Mouse (Mus musculus): ENCODE results near the gene Prune2.

The Prune2 gene

DNA sequence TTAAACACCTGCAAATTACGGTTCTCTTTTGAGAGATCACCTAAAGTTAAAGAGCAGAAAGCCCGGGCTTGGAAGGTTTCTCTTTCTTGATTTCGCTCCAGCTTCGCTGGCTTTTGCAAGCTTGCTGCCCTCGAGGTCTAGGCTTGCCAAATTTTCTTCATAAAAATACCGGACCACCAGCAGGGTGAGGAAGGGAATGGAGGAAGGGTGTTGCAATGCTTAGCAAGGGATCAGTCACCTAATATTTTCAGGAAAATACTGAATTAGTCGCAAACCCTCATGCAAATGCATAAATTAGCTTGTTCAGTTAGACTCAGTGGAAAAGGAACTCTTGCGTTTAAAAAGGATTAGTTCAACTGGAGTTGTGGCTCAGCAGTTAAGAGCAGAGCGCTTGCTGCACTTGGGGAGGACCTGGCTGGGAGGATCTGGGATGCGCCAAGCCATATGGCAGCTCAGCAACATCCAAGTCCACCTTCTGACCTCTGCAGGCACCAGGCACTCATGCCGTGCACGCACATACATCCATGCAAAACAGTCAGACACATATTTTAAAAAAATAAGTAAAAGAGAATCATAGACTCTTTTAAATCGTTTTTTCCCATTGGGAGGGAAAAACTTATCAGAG, 259.1 kb downstream of the Prune2 start:
- DNase-seq = peak; percentile 70

DNA sequence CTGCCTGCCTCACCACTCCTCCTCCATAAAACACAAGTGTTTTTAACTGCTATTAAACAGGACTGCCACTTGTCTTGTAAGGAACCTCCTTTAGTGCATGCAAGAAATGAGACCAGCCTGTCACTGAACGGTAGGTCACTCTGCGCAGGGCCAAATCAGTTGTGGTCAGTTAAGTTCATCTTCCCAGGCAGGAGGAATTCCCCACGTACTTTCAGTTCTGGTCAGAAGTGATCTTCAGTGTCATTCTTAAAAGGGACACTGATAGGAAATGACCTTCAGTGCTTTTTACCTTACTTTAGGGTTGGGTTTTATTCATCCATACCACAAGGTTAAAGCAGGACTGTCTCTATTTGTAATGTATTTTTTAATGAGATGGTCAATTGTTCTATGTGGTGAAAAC, 262.3 kb downstream of the Prune2 start:
- DNase-seq = no peak

DNA sequence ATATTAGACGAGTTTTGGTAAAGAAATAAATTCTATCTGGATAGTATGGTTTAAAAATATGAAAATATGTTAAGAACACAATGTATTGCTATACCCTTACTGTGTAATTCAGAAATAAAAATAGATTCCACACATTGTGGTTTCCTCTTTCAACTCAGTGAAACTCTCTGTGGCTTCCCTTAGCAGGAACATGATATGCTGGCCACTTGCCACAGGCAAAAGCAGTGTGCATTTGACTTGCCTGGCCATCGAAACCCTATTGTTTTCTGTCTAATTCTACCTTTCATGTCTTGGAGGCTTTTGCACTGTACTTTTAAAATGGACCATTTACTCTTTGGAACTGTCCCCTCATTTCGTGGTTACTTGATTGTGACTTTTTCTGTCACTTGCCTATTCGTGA, 267.9 kb downstream of the Prune2 start:
- no peak for DNase-seq

DNA sequence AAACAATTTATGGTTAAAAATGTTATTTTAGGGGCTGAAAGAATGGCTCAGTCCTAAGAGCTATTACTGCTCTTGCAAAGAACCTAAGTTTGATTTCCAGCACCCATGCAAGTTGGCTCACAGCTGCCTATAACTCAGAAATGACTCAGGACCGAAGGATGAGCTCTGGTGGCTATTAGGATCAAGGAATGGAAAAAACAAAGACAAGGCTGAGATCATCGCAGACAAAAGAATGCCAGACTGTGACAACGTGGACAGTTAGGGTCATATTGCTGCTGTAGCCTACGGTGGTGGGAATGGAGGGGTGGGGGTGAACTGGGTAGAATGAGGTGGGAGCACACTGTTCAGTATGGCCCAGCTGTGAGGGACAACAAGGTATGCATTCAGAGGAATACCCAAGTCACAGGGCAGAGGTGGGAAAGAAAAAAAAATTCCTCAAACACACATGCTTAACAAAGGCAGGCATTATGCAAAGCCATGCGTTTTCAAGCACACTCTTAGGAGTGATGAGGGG, 269.7 kb downstream of the Prune2 start:
- no peak for DNase-seq

DNA sequence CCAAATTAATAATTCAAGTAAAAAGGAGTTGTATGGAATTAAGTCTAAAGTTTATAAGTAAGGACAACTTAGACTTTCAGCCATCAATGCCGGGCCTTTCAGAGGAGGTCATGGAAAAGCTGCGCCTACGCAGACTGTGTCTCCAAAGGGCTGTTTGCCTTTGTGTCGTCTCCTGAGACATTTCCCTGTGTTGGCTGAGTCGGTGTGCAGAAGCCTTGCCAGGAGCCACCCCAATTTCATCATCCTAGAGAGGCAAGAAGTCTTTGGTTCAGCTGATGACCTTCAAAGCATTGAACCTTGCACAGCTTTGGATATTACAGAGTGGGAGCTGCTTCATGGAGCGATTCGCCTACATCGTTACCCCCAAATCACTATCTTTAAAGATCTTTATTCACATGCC, 270.2 kb downstream of the Prune2 start:
- no peak for DNase-seq

DNA sequence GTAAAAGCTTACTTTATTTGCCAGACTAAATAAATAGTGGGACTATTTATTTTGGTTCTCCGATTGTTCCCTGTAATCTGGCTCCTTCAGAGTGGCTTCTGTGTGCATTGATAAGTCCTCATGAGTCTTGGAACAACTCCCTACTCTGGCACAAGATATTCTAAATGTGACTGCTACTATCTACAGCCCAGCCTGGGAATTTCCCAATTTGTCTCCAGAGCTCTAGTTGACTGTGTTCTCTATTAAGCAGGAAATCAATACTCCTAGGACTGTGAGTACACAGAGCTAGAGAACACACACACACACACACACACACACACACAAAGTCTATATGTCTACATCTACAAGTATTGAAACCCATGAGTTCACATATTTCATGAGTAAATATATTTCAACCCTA, 274.1 kb downstream of the Prune2 start:
- no peak for DNase-seq

DNA sequence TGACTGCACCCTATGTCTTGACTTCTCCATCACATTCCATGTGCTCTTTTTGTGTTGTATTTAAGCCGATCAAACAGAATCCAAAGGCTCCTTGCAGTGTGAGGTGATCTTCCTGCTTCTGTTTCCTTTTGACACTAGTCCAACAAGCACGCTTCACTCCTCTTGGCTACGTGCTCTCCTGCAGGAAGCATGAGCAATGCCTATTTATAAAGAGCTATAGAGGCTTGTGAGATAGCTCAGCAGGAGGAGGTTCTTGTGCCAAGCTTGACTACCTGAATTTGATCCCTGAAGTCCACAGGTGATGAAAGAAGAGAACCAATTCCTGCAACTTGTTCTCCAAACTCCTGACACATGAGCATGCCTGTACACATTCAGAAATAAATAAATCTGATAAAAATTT, 282.6 kb downstream of the Prune2 start:
- DNase-seq = peak; percentile 82

DNA sequence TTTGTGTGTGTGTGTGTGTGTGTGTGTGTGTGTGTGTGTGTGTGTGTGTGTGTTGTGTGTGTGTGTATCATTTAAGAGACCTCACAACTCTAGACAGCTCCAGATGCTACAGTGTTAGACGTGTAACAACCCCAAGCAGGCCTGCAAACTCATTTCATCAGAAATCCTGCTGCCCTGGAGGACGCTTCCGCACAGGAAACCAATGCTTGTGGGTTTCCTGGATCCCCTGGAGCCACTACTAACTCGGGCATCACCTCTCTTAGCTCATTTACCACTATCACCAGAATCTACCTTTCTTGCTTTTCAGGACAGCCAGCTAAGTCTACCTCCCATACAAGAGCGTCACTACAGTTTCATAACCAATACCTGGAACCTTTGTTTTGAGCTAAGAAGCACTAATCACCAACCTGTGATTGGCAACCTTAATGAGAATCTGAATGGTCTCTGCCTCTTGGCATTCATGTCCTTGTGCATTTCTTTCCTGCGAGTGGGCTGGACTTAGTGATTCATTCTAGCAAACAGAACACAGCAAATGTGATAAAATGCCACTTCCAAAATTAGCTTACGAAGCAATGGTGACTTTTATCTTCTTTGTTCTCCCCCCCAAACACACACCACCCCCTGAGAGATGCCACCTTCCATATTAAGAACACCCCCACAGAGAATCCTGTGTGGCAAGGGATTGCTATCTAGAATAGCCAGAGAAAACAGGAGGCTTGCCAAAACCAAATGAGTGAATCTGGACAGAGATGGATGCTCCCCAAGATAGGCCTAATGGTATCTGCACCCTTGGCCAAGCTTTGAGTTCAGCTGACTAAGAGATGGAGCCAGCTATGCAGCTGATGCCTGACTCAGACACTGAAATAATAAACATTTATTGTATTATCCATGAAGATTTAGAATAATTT, 284.5 kb downstream of the Prune2 start:
- peak; percentile 81 for DNase-seq

DNA sequence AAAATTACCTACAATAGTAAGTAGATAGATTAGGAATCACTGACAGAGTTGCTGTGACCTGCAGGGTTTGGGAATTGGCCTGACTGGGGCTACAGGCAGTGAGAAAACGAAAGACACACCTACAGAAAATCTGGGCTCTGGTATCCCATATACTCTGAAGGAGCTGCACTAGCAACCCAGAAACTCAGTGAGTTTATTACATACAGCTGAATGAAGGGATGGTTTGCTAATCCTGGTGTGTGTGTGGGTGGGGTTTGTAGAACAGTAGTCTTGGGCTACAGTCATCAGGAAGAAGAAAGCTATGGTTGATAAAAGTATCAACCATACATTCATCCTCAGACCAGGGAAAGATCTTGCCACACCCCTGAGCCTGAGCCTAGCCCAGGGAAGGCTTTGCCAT, 285.3 kb downstream of the Prune2 start:
- DNase-seq = no peak

DNA sequence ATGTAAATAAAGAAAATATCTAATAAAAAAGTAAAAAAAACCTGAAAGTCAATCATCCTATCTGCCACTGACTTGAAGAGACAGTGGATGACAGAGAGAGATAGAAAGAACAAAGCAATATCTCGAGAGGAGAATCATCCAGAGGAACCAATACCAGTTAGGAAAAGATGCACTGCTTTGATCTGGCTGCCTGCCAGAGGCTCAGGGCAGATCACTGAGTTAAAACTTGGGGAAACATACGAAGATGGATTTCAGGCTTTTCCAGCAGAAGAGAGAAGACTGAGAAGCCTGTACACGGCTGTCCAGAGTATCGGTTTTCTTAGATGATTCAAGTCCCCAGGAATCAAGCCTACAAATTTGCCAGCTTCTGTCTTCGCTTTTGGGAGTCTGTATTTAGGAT, 287.0 kb downstream of the Prune2 start:
- DNase-seq = no peak

DNA sequence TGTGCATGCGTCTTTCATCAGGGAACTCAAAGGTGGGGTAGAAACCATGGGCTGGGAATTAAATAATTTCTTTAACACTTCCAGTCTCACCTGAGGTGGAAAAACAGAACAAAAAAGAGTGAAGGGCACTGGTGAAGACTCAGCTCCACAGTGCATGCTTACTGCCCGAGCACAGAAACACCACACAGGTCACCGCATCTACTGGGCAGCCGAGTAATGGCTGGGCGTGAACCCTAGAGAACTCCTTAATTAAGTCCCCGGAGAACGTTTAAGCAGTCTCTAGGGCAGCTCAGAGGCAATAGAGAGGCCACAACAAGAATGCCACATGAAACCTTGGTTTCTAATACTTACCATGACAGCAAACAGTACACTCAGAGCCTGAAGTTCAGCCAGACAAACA, 288.6 kb downstream of the Prune2 start:
- no peak for DNase-seq

DNA sequence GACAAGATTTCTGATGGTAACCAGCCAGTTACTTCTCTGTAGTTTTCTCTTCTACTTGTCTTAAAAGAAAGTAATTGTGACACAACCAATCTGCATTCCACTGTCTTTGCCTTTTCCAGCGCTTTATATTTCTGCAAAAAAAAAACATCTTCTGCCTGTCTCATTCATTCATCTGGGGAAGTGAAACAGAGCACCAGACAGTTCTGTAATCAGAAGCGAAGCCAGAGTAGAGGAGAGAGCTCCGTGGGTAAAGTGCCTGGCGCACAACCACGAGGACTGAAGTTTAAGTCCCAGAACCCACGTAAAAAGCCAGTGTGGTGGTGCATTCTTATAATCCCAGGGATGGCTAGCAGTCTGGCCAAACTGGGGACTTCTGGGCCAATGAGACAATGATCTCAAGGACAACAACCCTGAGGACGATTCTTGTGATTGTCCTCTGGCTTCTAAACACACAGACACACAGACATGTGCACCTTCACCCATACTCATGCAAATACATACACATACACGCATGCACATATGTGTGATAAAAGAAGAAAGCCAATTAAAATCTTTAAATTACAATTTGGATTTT, 291.5 kb downstream of the Prune2 start:
- DNase-seq = no peak

DNA sequence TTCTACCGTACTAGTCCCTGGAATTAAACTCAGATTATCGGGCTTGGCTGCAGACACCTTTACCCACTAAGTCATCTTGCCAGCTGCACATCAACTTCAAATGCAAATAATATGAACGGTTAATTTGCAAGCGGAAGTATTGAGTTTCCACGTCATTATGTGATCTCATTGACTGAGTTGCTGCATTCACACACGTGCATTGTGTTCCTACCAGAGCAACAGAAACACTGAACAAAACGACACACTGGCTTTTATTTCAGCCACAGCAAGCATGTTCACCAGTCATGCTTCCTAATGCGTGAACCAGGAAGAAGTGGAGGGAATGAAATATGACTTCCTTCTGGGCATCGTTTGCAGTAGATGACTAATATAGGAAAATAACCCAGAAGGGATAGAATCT, 293.8 kb downstream of the Prune2 start:
- DNase-seq = no peak

DNA sequence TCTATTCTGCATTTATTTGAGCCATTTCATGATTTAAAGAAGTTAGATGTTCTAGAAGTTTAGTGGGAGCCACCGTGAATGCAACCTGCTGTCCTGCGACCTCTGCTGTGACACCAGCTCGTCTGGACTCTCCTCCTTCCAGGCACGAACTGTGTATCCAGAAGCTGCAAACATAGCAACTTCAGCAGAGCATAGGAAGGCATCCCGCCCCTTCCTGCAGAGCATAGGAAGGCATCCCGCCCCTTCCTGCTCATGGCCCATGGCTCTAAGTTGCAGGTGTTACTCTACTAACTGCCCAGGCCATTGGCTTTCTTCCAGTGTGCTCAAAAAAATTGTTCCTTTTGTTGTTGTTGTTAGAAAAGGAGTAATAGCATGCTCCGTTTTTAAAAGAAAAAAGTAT, 294.9 kb downstream of the Prune2 start:
- DNase-seq = no peak

DNA sequence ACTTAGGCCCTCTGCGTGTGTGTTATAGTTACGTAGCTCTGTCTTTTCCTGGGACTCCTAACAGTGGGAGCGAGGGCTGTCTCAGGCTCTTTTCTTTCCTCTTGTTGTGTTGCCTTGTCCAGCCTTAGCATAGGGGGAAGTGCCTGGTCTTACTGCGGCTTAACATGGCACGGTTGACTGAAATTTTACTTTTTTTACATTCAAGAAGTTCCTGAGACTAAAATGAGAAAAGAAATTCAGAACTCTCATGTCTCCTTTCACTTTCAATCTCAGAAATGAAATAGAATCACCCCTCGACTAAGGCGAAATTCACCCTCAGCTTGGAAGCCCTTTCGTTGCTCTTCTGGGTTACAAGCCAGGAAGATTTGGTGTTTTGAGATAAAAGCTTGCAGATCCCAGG, 295.5 kb downstream of the Prune2 start:
- no peak for DNase-seq

DNA sequence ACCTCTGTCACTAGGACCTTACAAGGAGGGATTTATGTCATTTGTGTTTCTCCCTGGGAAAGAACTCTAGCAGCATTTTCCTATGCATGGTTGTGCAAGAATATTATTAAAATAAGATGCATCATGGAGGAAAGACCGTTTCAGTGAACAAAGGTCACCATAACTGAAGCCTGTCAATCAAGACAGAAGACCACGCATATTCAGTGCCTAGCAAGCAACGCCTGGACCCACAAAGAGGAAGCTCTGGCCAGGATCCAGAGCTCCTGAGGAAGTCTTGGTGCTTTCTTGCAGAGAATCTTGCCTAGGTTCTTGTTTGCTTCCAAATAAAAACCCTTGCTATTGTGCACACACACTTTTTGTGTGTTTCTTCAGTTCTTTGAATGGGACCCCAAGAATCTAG, 296.9 kb downstream of the Prune2 start:
- DNase-seq = no peak

DNA sequence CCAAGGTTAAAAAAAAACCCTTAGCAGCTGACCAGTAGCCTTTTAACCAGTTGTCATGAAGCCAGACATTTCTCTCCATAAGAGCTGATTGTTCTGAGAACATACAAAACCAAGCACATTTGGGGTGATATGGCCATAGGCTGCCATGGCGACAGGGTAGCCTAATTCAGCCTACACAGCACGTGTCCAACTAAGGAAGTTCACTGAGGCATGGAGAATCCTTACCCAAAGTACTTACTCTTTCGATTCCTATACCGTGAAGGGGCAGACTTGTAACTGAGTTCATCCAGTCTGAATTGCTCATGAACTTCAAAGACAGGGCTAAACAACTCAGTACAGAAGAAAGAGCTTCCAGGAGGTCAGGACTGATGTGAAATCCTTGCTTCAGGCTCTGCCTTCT, 299.6 kb downstream of the Prune2 start:
- no peak for DNase-seq

DNA sequence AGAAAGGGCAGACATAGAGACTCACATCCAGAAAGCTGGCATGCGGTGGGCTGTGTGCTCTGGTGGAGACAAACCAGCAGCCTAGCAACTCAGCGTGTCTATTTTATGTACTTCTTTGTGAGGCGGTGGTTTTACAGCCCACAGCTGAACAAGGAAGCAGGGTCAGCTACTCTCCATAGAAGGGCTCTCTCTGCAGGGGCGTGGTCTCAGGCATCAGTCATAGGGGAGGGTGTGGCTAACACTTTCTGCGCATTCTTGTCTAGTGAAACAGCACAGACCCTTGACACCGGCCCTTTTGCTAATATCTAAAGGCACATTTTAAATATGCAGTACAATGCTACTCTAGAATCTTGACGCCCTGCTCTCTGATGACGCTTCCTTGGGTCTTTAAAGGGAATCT, 300.5 kb downstream of the Prune2 start:
- no peak for DNase-seq

DNA sequence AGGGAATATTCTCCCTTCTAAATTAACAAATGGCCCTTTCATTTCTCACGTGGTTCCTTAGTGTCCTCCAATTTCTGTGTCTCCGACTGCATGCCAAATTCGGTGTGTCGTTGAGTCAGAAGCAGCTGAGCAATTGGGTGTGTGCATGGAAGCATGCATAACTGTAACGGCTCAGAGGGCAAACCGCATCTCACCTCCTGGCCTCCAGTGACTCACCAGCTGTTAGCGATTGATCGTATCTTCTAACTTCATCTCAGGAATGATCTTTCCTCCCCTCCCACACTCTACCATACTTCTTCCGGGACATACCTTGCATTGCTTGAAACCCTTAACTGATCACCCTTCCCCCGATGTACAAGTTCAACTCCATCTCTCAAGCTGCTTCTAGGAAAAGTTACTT, 300.9 kb downstream of the Prune2 start:
- no peak for DNase-seq

DNA sequence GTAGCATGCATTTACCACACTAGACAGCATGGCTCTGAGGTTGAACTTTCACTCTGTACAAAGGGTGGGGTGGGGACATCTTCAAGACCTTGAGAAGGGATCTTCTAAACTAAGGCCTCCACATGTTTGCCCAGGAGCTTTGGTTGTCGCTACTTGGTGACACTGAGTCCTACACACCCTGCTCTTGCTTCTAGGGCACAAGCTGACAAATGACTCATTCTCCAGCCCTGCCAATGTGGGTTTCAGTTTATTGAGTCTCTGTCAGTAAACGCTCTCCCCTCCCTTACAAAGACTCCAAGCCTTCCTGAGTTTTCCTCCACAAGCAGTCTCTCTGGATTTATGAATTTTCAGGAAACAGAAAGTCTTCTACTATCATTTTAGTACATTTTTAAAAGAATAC, 307.3 kb downstream of the Prune2 start:
- DNase-seq = no peak

DNA sequence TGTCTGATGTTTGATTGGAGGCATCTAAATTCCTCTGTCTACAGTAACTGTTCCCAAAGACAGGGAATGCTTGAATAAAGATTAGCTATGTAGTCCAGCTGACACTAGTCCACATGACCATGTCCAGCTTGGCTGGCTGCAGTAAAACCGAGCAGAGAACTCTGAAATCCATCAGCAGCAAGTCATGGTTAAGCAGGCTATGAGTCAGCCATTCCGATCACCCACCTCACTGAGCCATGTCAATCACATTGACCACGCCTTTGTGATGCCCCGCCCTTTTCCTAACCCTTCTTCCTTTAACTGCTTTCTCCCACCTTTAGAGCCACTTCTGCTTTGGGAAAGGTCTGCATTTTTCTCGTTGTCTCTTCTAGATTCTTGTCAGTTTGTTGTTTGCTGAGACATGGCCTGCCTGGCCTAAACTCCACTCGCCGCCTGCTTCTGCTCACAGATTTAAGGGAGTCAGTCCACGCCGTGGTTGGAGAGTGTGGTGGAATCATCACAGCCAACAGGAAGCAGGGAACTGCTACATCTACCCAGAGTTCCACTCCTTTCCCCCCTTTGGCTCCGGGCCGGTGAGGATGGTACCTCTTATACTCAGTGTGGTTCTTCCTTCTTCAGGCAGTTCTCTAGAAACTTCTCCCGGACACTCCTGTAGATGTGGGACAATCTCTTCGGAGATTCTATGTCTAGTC, 307.9 kb downstream of the Prune2 start:
- no peak for DNase-seq

DNA sequence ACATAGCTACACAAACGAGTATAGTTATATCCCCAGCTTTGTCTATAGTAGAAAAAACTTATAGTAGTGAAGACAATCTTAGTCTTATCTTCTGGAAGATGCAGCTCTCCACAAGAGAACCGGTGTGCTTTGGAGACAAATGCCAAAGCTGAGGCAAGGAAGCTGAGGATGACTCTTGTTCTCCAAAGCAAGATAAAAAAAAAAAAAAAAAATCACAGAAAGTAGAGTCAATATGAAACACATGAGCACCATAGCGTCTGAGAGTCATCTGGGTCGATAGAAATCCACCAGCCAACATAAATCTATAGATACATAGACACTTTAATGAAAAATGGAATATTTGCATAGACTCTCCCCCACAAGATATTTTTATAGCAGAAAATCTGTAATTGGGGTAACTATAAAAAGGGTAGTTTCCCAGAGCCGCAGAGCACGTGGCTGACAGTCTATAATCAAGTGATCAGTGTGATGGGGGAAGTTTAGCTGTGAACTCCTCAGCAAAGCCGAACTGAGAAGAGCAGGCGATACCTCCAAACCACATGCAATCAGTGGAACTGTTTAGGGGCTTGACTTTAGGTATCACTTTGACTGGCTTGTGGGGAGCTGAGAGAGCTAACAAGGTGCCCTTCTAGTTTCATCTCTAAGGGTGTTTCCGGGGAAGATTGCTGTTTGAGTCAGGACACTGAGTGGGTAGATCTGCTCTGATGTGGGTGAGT, 308.7 kb downstream of the Prune2 start:
- no peak for DNase-seq

DNA sequence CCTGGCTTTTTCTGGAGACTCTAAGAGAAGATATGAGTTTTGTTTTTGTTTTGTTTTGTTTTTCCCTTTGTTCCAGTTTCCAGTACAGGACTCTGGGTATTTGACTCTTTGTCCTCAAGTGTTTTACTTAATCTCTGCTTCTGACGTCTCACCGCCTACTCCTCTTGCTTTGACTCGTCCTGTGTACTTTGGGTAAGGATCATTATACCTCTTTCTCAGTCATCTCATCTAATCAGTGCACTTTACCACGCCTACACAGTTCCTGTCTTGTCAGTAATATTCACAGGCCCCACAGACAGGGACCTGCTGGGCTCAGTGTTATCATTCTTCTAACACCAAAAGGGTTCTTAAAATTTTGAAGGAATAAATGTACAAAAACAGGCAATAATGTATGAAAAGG, 312.8 kb downstream of the Prune2 start:
- no peak for DNase-seq
